Mouse (Mus musculus): Measurements from ENCODE around the gene Plekha8.

DNA sequence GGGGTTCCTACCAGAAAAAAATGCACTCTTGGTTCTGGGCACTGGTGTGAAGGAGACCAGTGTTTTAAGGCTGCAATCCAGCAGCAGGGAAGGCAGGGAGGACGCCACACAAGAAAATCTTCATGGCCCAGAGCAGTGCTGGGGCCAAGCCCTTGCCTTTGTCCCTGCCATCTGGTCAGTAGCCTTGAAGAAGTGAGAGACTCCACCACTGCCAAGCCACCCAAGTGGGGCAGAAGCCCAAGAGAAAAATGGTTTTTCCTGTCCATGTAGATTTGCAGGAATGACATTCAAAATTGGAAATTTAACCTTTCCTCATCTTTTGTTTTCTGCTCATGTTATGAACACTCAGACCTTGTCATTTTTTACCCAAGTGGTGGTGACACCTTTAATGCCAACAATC lies 97.3 kb downstream of the Plekha8 start:
- TF ChIP-seq POLR2A (IDR thresholded peaks at IDR 0.05; ENCODE audit: extremely low read depth, insufficient read depth, low read length) (no peak), CTCF (IDR thresholded peaks at IDR 0.05; ENCODE audit: low read depth, low read length) (no peak)
